Mouse (Mus musculus) liver, adult 2 months (tissue): Measurements from ENCODE around the gene Tnnt1. TPM values are rescaled to one million over a fixed set of nuclear protein-coding genes. Genes with fewer than 3 reads are reported as not detected.

ENCODE experiments used
- DNase-seq: peaks from one replicate; pipeline ENCODE4 v3.0.0-alpha.2; 2011; ENCODE audit warnings: low read depth, low spot score; ENCODE audit errors: extremely low read depth
- H3K27ac ChIP-seq: fragments of 200-500 bp; replicated peaks from 2 replicates; pipeline ENCODE4 v1.5.1; 2012; ENCODE audit warnings: low read depth, mild to moderate bottlenecking, control low read depth, inconsistent platforms, low read length; ENCODE audit not compliant: insufficient read depth
- H3K27me3 ChIP-seq: fragments of 200-500 bp; 2 replicates; pipeline ENCODE4 v1.6.1; 2012; ENCODE audit warnings: mild to moderate bottlenecking, moderate library complexity, low read length, inconsistent platforms; ENCODE audit not compliant: control insufficient read depth, insufficient read depth
- H3K36me3 ChIP-seq: fragments of 200-500 bp; 2 replicates; pipeline ENCODE4 v1.6.1; 2012; ENCODE audit warnings: low read length, inconsistent platforms; ENCODE audit not compliant: control insufficient read depth, insufficient read depth
- H3K4me1 ChIP-seq: fragments of 200-500 bp; 2 replicates; pipeline ENCODE4 v1.6.1; 2011; ENCODE audit warnings: low read length; ENCODE audit not compliant: control insufficient read depth, insufficient read depth
- H3K4me3 ChIP-seq: fragments of 200-500 bp; 2 replicates; pipeline ENCODE4 v1.5.1; 2011; ENCODE audit warnings: low read depth, mild to moderate bottlenecking, control low read depth, low read length, moderate library complexity; ENCODE audit not compliant: insufficient read depth
- H3K79me2 ChIP-seq: fragments of 200-500 bp; 2 replicates; pipeline ENCODE4 v1.6.1; 2012; ENCODE audit warnings: inconsistent platforms, mild to moderate bottlenecking, low read length, moderate library complexity; ENCODE audit not compliant: control insufficient read depth, insufficient read depth
- H3K9ac ChIP-seq: fragments of 200-500 bp; 2 replicates; pipeline ENCODE4 v1.6.1; 2012; ENCODE audit warnings: low read depth, mild to moderate bottlenecking, control low read depth, inconsistent platforms, low read length
- CTCF ChIP-seq: fragments of 200-500 bp; IDR thresholded peaks from 2 replicates; pipeline ENCODE4 v1.5.1; 2011; ENCODE audit warnings: low read depth, low read length, control low read depth
- POLR2A ChIP-seq: fragments of 200-500 bp; IDR thresholded peaks from 2 replicates; pipeline ENCODE4 v1.6.1; 2011; ENCODE audit warnings: low read length, control low read depth; ENCODE audit not compliant: insufficient read depth; ENCODE audit errors: extremely low read depth
- WGBS: fragments of 180-500 bp; shearing (Covaris S2); methylation state at CpG from one replicate; pipeline ENCODE4 v1.1.7; 2018; 5-methylcytosine and 5-hydroxymethylcytosine counted together
- polyA plus RNA-seq: library from polyadenylated mRNA; depleted of rRNA; stranded (reverse); fragments of >200 nt; gene quantifications from 2 replicates; pipeline ENCODE4 v1.2.3, GENCODE M21; 2012
- total RNA-seq: library from RNA; depleted of rRNA; stranded (reverse); fragments of >200 nt; gene quantifications from 2 replicates; pipeline ENCODE4 v1.2.3, GENCODE M21; 2014

Gene Tnnt1
- total and polyA plus RNA-seq, 2 experiments, result 0.61 to 2.9 TPM

GRCm38 (mm10) chr7:4508739-4509116 lies 7.5 kb downstream of the Tnnt1 start:
- Histone ChIP-seq H3K79me2 (no peaks in the 10 kb centered on the region), H3K36me3 (no peaks in the 10 kb centered on the region), H3K4me3 (no peak overlapping the region), H3K4me1 (no peaks in the 10 kb centered on the region), H3K27ac (no peak overlapping the region), H3K27me3 (no peaks in the 10 kb centered on the region), H3K9ac (no peak overlapping the region)
- 87% methylated on average over 8 of the region's 8 CpGs for WGBS
- no peak for DNase-seq
- TF ChIP-seq POLR2A, result no peak
- TF ChIP-seq CTCF, result no peak

- DNase-seq, result no peak
- Histone ChIP-seq H3K79me2 (no peaks in the 10 kb centered on the region), H3K27ac (no peak overlapping the region), H3K4me1 (no peaks in the 10 kb centered on the region), H3K4me3 (no peak overlapping the region), H3K36me3 (no peaks in the 10 kb centered on the region), H3K27me3 (no peaks in the 10 kb centered on the region), H3K9ac (no peak overlapping the region)
- 82% methylated on average over 24 of the region's 32 CpGs for WGBS
- TF ChIP-seq POLR2A, result no peak
- peak; percentile 46 for TF ChIP-seq CTCF
Measured at GRCm38 (mm10) chr7:4508062-4508738, 8.0 kb downstream of the Tnnt1 start.

GRCm38 (mm10) chr7:4507220-4507619 lies 9.0 kb downstream of the Tnnt1 start:
- Histone ChIP-seq H3K27ac (no peak overlapping the region), H3K27me3 (no peaks in the 10 kb centered on the region), H3K4me3 (no peak overlapping the region), H3K79me2 (no peaks in the 10 kb centered on the region), H3K36me3 (no peaks in the 10 kb centered on the region), H3K4me1 (no peaks in the 10 kb centered on the region), H3K9ac (no peak overlapping the region)
- no peak for TF ChIP-seq CTCF
- no peak for TF ChIP-seq POLR2A
- no peak for DNase-seq
- 57% methylated on average over 3 of the region's 4 CpGs for WGBS

GRCm38 (mm10) chr7:4504646-4505435 lies 11.3 kb downstream of the Tnnt1 start:
- peak; percentile 33 for DNase-seq
- Histone ChIP-seq H3K27me3 (no peaks in the 10 kb centered on the region), H3K4me1 (peaks cover 4% of the 10 kb centered on the region; the same call in 1 of the 2 replicates), H3K27ac (peak overlapping the region; percentile 67), H3K79me2 (peaks cover 10% of the 10 kb centered on the region), H3K36me3 (no peaks in the 10 kb centered on the region), H3K9ac (no peak overlapping the region), H3K4me3 (no peak overlapping the region)
- 71% methylated on average over 11 of the region's 11 CpGs for WGBS
- TF ChIP-seq CTCF, result no peak
- no peak for TF ChIP-seq POLR2A

DNA sequence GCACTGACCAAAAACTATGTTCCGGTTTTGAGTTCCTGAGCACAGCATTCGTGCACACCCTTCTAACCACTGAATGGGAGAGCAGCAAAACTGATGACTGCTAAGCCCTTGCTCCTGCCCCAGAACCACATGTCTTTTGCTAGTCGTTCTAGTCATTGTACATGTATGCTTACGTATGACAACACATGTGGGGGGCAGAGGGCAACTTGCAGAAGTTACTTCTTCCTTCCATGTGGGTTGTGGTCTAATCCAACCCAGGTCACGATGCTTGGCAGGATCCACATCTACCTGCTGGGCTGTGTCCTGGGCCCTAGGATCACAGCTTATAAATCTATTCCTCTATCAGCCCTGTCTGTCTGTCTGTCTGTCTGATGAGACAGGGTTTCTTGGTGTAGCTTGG lies 12.3 kb downstream of the Tnnt1 start:
- no peaks in the 10 kb centered on the region for H3K36me3 ChIP-seq
- no peaks in the 10 kb centered on the region for H3K27me3 ChIP-seq
- peak overlapping the region; percentile 67; the same call in 1 of the 2 replicates for H3K27ac ChIP-seq
- TF ChIP-seq CTCF (no peak), POLR2A (no peak)
- H3K4me3 ChIP-seq, result no peak overlapping the region
- H3K4me1 ChIP-seq, result peaks cover 9% of the 10 kb centered on the region
- peaks cover 19% of the 10 kb centered on the region for H3K79me2 ChIP-seq
- no peak overlapping the region for H3K9ac ChIP-seq
- WGBS, result 80% methylated on average over 5 of the region's 5 CpGs
- no peak for DNase-seq

- TF ChIP-seq POLR2A (no peak), CTCF (no peak)
- no peak overlapping the region for H3K4me3 ChIP-seq
- H3K27me3 ChIP-seq, result no peaks in the 10 kb centered on the region
- H3K79me2 ChIP-seq, result peaks cover 26% of the 10 kb centered on the region
- H3K4me1 ChIP-seq, result peaks cover 10% of the 10 kb centered on the region
- no peak overlapping the region for H3K9ac ChIP-seq
- H3K27ac ChIP-seq, result no peak overlapping the region
- 79% methylated on average over 4 of the region's 4 CpGs for WGBS
- H3K36me3 ChIP-seq, result no peaks in the 10 kb centered on the region
- DNase-seq, result no peak
Measured at GRCm38 (mm10) chr7:4503100-4503499, 13.1 kb downstream of the Tnnt1 start.
